Mouse (Mus musculus) thymus, adult 2 months (tissue): Measurements from ENCODE around the gene Mpp3.

ENCODE experiments used
- CTCF ChIP-seq: fragments of 200-500 bp; IDR thresholded peaks from 2 replicates; pipeline ENCODE4 v1.5.1; 2012; ENCODE audit warnings: mild to moderate bottlenecking, control low read depth, low read length, moderate library complexity, borderline replicate concordance; ENCODE audit not compliant: control insufficient read depth, poor library complexity, insufficient read depth; ENCODE audit errors: extremely low read depth
- POLR2A ChIP-seq: fragments of 200-500 bp; IDR thresholded peaks from 2 replicates; pipeline ENCODE4 v1.6.1; 2012; ENCODE audit warnings: mild to moderate bottlenecking, low read length, control low read depth, moderate library complexity; ENCODE audit not compliant: control insufficient read depth, poor library complexity, insufficient read depth; ENCODE audit errors: extremely low read depth

DNA sequence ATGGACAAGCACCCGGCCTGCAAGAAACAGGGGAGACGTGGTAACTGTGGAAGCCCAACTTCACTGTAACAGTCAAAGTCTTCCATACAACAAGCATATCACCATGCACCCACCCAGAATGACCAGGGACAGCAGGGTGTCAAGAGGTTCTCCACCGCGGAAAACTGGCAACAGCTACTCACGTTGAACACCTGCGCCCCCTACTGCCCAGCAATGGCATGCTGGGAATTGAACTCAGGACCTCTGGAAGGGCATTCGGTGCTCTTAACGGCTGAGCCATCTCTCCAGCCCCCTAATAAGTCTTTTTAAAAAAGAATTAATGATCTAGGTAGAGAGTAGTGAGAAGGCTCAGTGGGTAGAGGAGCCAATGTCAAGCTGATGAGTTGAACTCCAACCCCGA is 53.3 kb downstream of the Mpp3 start:
- TF ChIP-seq CTCF (no peak), POLR2A (no peak)
